Mouse (Mus musculus): ENCODE data around the gene Arv1.
A peak's percentile ranks its signal among the peaks of the same experiment; 100 is the strongest.

Arv1 gene

GRCm38 (mm10) chr8:124721862-124722515, at the start of gene Arv1, which contains the start of gene Ttc13:
Gene Arv1 (plus strand): TSS chr8:124722139.
Gene Ttc13 (minus strand): TSS chr8:124721983.
- peak; percentile 97 for DNase-seq (ENCODE audit: low read depth)

GRCm38 (mm10) chr8:124672345-124672744, 49.6 kb upstream of the Arv1 start:
- DNase-seq (ENCODE audit: low read depth), result peak; percentile 62

GRCm38 (mm10) chr8:124676661-124677060, 45.3 kb upstream of the Arv1 start:
- no peak for DNase-seq (ENCODE audit: low read depth)

GRCm38 (mm10) chr8:124677078-124677477, 44.9 kb upstream of the Arv1 start:
- DNase-seq (ENCODE audit: low read depth), result no peak

GRCm38 (mm10) chr8:124677486-124677885, 44.5 kb upstream of the Arv1 start:
- DNase-seq (ENCODE audit: low read depth), result peak; percentile 97

- no peak for DNase-seq (ENCODE audit: low read depth)
These were observed 43.7 kb upstream of the Arv1 start for GRCm38 (mm10) chr8:124678246-124678645.

GRCm38 (mm10) chr8:124681077-124681791, 40.7 kb upstream of the Arv1 start:
- peak; percentile 83 for DNase-seq (ENCODE audit: low read depth)

GRCm38 (mm10) chr8:124681792-124682157, 40.2 kb upstream of the Arv1 start:
- DNase-seq (ENCODE audit: low read depth), result no peak

GRCm38 (mm10) chr8:124682218-124682617, 39.7 kb upstream of the Arv1 start:
- no peak for DNase-seq (ENCODE audit: low read depth)

GRCm38 (mm10) chr8:124688899-124689298, 33.0 kb upstream of the Arv1 start:
- no peak for DNase-seq (ENCODE audit: low read depth)

- DNase-seq (ENCODE audit: low read depth), result no peak
These were observed 30.2 kb upstream of the Arv1 start for GRCm38 (mm10) chr8:124691706-124692105.

GRCm38 (mm10) chr8:124695424-124696100, 26.4 kb upstream of the Arv1 start:
- no peak for DNase-seq (ENCODE audit: low read depth)

- no peak for DNase-seq (ENCODE audit: low read depth)
These were observed 21.7 kb upstream of the Arv1 start for GRCm38 (mm10) chr8:124700271-124700670.

GRCm38 (mm10) chr8:124701023-124701422, 20.9 kb upstream of the Arv1 start:
- no peak for DNase-seq (ENCODE audit: low read depth)

- peak; percentile 61 for DNase-seq (ENCODE audit: low read depth)
These were observed 19.8 kb upstream of the Arv1 start for GRCm38 (mm10) chr8:124702183-124702582.

- DNase-seq (ENCODE audit: low read depth), result no peak
These were observed 18.4 kb upstream of the Arv1 start for GRCm38 (mm10) chr8:124703526-124703925.

GRCm38 (mm10) chr8:124704376-124704775, 17.6 kb upstream of the Arv1 start:
- DNase-seq (ENCODE audit: low read depth), result no peak

- DNase-seq (ENCODE audit: low read depth), result no peak
These were observed 16.1 kb upstream of the Arv1 start for GRCm38 (mm10) chr8:124705823-124706222.

GRCm38 (mm10) chr8:124713207-124713606, 8.7 kb upstream of the Arv1 start:
- no peak for DNase-seq (ENCODE audit: low read depth)

GRCm38 (mm10) chr8:124715736-124716135, 6.2 kb upstream of the Arv1 start:
- DNase-seq (ENCODE audit: low read depth), result no peak

GRCm38 (mm10) chr8:124720133-124720532, 1.8 kb upstream of the Arv1 start:
- DNase-seq (ENCODE audit: low read depth), result peak; percentile 30

- DNase-seq (ENCODE audit: low read depth), result peak; percentile 10
These were observed 739 bp upstream of the Arv1 start for GRCm38 (mm10) chr8:124720938-124721861.
